Mouse (Mus musculus) thymus, adult 2 months (tissue): Measurements from ENCODE around the gene Saa4. TPM values are rescaled to one million over a fixed set of nuclear protein-coding genes. Genes with fewer than 3 reads are reported as not detected.

ENCODE experiments used
- DNase-seq: peaks from one replicate; pipeline ENCODE4 v3.0.0; 2021
- H3K27ac ChIP-seq: fragments of 200-500 bp; 2 replicates; pipeline ENCODE4 v1.5.1; 2012; ENCODE audit warnings: low read length, control low read depth; ENCODE audit not compliant: control insufficient read depth, insufficient read depth
- H3K27me3 ChIP-seq: fragments of 200-500 bp; 2 replicates; pipeline ENCODE4 v1.6.1; 2012; ENCODE audit warnings: mild to moderate bottlenecking, low read length, moderate library complexity, mixed read lengths; ENCODE audit not compliant: control insufficient read depth, insufficient read depth
- H3K36me3 ChIP-seq: fragments of 200-500 bp; 2 replicates; pipeline ENCODE4 v1.6.1; 2012; ENCODE audit warnings: mild to moderate bottlenecking, low read length, moderate library complexity; ENCODE audit not compliant: control insufficient read depth, insufficient read depth
- H3K4me1 ChIP-seq: fragments of 200-500 bp; replicated peaks from 2 replicates; pipeline ENCODE4 v1.6.1; 2012; ENCODE audit warnings: low read length; ENCODE audit not compliant: control insufficient read depth, insufficient read depth
- H3K4me3 ChIP-seq: fragments of 200-500 bp; 2 replicates; pipeline ENCODE4 v1.5.1; 2012; ENCODE audit warnings: mild to moderate bottlenecking, low read length, control low read depth, moderate library complexity; ENCODE audit not compliant: control insufficient read depth, insufficient read depth
- CTCF ChIP-seq: fragments of 200-500 bp; IDR thresholded peaks from 2 replicates; pipeline ENCODE4 v1.5.1; 2012; ENCODE audit warnings: mild to moderate bottlenecking, control low read depth, low read length, moderate library complexity, borderline replicate concordance; ENCODE audit not compliant: control insufficient read depth, poor library complexity, insufficient read depth; ENCODE audit errors: extremely low read depth
- POLR2A ChIP-seq: fragments of 200-500 bp; IDR thresholded peaks from 2 replicates; pipeline ENCODE4 v1.6.1; 2012; ENCODE audit warnings: mild to moderate bottlenecking, low read length, control low read depth, moderate library complexity; ENCODE audit not compliant: control insufficient read depth, poor library complexity, insufficient read depth; ENCODE audit errors: extremely low read depth
- WGBS: fragments of 180-500 bp; shearing (Covaris S2); methylation state at CpG from one replicate; pipeline ENCODE4 v1.1.7; 2018; 5-methylcytosine and 5-hydroxymethylcytosine counted together
- polyA plus RNA-seq: library from polyadenylated mRNA; depleted of rRNA; stranded (reverse); fragments of >200 nt; gene quantifications from 2 replicates; pipeline ENCODE4 v1.2.3, GENCODE M21; 2012

The Saa4 gene
- polyA plus RNA-seq, 1 experiment, result 0.16 TPM

- H3K4me3 ChIP-seq, result no peak overlapping the region
- TF ChIP-seq CTCF (no peak), POLR2A (no peak)
- H3K27ac ChIP-seq, result no peak overlapping the region
- 82% methylated on average over 1 of the region's 1 CpGs for WGBS
- no peaks in the 10 kb centered on the region for H3K4me1 ChIP-seq
- H3K27me3 ChIP-seq, result no peaks in the 10 kb centered on the region
- DNase-seq, result no peak
- no peaks in the 10 kb centered on the region for H3K36me3 ChIP-seq
Measured at GRCm38 (mm10) chr7:46727584-46727983, 4.8 kb downstream of the Saa4 start.

GRCm38 (mm10) chr7:46724396-46724795 is 8.0 kb downstream of the Saa4 start:
- Histone ChIP-seq H3K27ac (no peak overlapping the region), H3K4me1 (no peaks in the 10 kb centered on the region), H3K27me3 (no peaks in the 10 kb centered on the region), H3K4me3 (no peak overlapping the region), H3K36me3 (no peaks in the 10 kb centered on the region)
- no peak for DNase-seq
- 76% methylated on average over 5 of the region's 5 CpGs for WGBS
- no peak for TF ChIP-seq POLR2A
- TF ChIP-seq CTCF, result no peak

- no peaks in the 10 kb centered on the region for H3K4me1 ChIP-seq
- H3K4me3 ChIP-seq, result no peak overlapping the region
- no peaks in the 10 kb centered on the region for H3K27me3 ChIP-seq
- H3K36me3 ChIP-seq, result no peaks in the 10 kb centered on the region
- TF ChIP-seq CTCF (no peak), POLR2A (no peak)
- 81% methylated on average over 3 of the region's 3 CpGs for WGBS
- DNase-seq, result no peak
- H3K27ac ChIP-seq, result no peak overlapping the region
Measured at GRCm38 (mm10) chr7:46723849-46724248, 8.6 kb downstream of the Saa4 start.

DNA sequence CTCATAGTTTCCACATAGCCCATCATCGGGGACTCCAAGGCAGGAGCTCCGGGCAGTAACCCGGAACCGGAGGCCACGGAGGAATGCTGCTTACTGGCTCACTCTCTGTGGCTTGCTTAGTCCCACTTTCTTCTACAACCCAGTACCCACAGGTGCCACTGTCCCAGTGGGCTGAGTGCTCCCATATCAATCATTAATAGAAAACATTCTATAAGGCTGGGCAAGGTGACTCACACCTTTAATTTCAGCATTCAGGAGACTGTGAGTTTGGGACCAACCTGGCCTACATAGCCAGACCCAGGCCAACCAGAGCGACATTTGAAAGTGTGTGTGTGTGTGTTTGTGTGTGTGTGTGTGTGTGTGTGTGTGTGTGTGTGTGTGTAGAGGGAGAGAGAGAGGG is 9.0 kb downstream of the Saa4 start:
- Histone ChIP-seq H3K4me1 (no peaks in the 10 kb centered on the region), H3K36me3 (no peaks in the 10 kb centered on the region), H3K4me3 (no peak overlapping the region), H3K27me3 (no peaks in the 10 kb centered on the region), H3K27ac (no peak overlapping the region)
- TF ChIP-seq CTCF (no peak), POLR2A (no peak)
- DNase-seq, result no peak
- WGBS, result 97% methylated on average over 6 of the region's 6 CpGs

- WGBS, result 70% methylated on average over 9 of the region's 9 CpGs
Measured at GRCm38 (mm10) chr7:46720460-46720859, 11.9 kb downstream of the Saa4 start.

GRCm38 (mm10) chr7:46719526-46719925 is 12.9 kb downstream of the Saa4 start:
- WGBS, result 89% methylated on average over 7 of the region's 7 CpGs

More at GRCm38 (mm10) chr7:46720460-46720859, 11.9 kb downstream of the Saa4 start:
- DNase-seq, result no peak
- Histone ChIP-seq H3K4me3 (no peak overlapping the region), H3K27ac (no peak overlapping the region), H3K27me3 (no peaks in the 10 kb centered on the region; the same call in 1 of the 2 replicates), H3K36me3 (no peaks in the 10 kb centered on the region), H3K4me1 (no peaks in the 10 kb centered on the region)
- TF ChIP-seq CTCF (no peak), POLR2A (no peak)

DNA sequence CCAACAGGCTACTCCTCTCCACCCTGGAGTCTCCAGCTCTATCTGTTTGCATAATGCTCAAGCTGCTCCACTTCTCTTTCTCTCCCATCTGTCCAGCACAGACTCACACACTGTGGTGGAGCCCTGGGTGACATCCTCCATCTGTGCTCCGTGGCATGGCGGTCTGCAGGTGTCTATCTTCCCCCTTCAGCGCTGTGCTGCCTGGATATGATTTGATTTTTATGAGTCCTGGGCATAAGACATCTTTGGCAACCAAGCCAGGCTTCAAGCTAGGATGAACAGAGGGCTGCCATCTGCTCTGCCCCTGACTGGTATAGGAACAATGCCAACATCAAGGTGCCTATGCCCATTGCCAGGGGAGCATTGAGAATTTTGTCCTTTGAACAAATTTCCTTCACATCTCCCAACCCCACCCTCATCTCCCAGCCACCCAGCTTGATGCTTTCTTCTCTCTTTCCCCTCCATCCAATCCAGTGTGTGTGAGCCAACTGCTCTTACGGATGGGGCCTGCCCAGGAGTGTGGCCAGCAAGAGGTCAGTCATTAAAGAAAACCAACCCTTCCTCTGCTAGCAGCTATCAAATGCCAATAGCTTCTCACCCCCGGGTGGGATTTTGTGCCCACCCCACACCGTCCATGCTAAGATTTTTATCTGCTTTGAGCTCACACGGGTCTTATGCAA is 13.7 kb downstream of the Saa4 start:
- no peak overlapping the region for H3K27ac ChIP-seq
- no peak for DNase-seq
- no peaks in the 10 kb centered on the region for H3K4me1 ChIP-seq
- no peaks in the 10 kb centered on the region; the same call in 1 of the 2 replicates for H3K27me3 ChIP-seq
- no peaks in the 10 kb centered on the region for H3K36me3 ChIP-seq
- 86% methylated on average over 7 of the region's 7 CpGs for WGBS
- TF ChIP-seq CTCF, result no peak
- no peak for TF ChIP-seq POLR2A
- H3K4me3 ChIP-seq, result no peak overlapping the region

More at GRCm38 (mm10) chr7:46719526-46719925, 12.9 kb downstream of the Saa4 start:
- Histone ChIP-seq H3K4me1 (no peaks in the 10 kb centered on the region), H3K27ac (no peak overlapping the region), H3K36me3 (no peaks in the 10 kb centered on the region), H3K4me3 (no peak overlapping the region), H3K27me3 (no peaks in the 10 kb centered on the region; the same call in 1 of the 2 replicates)
- TF ChIP-seq POLR2A, result no peak
- no peak for TF ChIP-seq CTCF
- DNase-seq, result no peak
